Mouse (Mus musculus): ENCODE measurements around the gene Nmu. TPM values are rescaled to one million over a fixed set of nuclear protein-coding genes. Genes with fewer than 3 reads are reported as not detected.

Gene Nmu
- polyA plus RNA-seq (2014; fragmentation: Nextera tagmentation; extraction: Ambion mirVana) = 0.49 TPM in 1 of 2 replicates, not detected in the other

DNA sequence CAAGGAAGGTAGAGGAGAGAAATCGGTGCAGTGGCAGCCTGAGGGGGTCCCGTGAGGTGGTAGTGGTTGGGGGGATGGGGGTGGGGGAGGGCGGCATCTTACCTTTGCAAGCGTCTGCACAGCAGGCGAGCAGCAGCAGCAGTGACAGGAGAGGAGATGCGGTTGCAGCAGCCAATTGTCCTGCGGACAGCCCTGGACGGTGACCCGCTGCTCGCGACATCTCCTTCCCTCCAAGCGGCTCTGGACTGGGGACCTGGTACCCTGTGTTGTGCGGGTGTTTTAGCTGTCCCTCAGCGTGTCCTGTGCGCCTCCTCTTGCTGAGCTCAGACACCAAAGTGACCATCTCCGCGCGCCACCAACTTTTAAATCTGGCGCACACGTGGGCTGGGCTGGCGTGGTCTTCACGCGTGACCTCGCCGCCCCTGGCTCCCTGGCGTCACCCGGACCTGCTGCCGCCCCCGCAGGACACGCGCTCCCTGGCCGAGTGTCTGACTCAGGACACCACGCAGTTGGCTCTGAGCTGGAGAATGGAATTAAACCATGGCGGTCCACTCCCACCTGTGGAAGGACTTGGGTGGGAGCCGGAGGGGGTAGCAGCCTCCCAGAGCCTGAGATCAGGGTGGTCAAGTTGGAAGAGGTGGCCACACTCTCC is at the start of gene Nmu:
Gene Nmu (minus strand): TSS at position 336 of the 652 bp plus-strand sequence.
- DNase-seq (ENCODE audit: low spot score) (peak; percentile 33), ATAC-seq (ENCODE audit: insufficient number of reproducible peaks, low FRiP score, low TSS enrichment, low read depth) (no peak)
- peaks cover 8% of the 10 kb centered on the region for H3K27me3 ChIP-seq (ENCODE audit: control insufficient read depth, insufficient read depth, low read length)
- peak within 1 kb of the TSS; percentile 30 for H3K4me3 ChIP-seq (ENCODE audit: low read depth, low read length)
- no peak within 1 kb of the TSS for H3K27ac ChIP-seq (replicated peaks; ENCODE audit: low read depth, low read length)
- H3K9ac ChIP-seq (ENCODE audit: low read length) = peak within 1 kb of the TSS; percentile 40; the same call in 1 of the 2 replicates
- 5% methylated on average over 35 of the region's 35 CpGs for WGBS
- no peaks in the 10 kb centered on the region; the same call in 1 of the 2 replicates for H3K4me1 ChIP-seq (ENCODE audit: control insufficient read depth, insufficient read depth, low read length)
- H3K36me3 ChIP-seq (ENCODE audit: control insufficient read depth, insufficient read depth, low read length) = no peaks in the 10 kb centered on the region
- H3K4me2 ChIP-seq (ENCODE audit: low read depth, severe bottlenecking) = peak within 1 kb of the TSS; percentile 83
- no peaks in the 10 kb centered on the region for H3K9me3 ChIP-seq (ENCODE audit: control insufficient read depth, low read length)

DNA sequence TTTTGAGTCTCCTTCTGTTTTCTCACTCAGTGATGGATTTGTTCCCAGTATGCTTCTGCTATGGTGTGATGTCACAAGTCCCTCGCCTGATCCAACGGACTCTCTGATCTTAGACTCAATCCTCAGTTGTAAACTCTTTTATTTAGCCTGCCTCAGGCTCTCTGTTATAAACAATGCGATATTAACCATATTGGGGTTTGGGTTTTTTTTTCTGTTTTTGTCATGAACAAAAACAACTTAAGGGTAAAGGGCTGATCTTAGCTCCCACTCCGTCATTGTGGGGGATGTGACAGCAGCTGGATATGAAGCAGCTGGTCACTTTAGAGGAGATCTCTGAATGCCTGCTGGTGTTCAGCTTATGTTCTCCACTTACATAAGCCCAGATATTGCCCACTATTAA is 48.1 kb upstream of the Nmu start:
- no peak for ATAC-seq (ENCODE audit: insufficient number of reproducible peaks, low FRiP score, low TSS enrichment, low read depth)

DNA sequence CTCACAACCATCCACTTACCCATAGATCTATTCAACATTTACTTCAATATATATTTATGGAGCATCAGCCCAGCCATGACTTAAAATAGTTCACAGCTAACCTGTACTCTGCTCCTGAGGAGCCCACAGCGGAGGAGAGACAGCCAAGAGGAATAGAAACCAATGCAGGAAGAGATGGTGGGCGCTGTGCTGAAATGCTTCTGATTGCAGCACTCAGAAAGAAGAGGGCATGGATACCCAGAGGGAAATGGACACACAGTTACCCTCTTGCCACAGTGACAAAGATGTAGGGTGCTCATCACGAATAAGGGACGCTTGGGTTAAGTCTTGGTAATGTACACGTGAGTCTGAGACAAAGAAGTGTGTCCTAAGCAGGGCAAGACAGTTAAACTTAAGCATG is 30.8 kb upstream of the Nmu start:
- Histone ChIP-seq H3K9ac (ENCODE audit: low read length) (no peak overlapping the region), H3K27ac (replicated peaks; ENCODE audit: low read depth, low read length) (no peak overlapping the region)
- WGBS = 96% methylated on average over 5 of the region's 5 CpGs

More for the DNA sequence above, 48.1 kb upstream of the Nmu start:
- Histone ChIP-seq H3K9me3 (ENCODE audit: control insufficient read depth, low read length) (no peaks in the 10 kb centered on the region), H3K4me3 (ENCODE audit: low read depth, low read length) (no peak overlapping the region), H3K4me1 (ENCODE audit: control insufficient read depth, insufficient read depth, low read length) (no peaks in the 10 kb centered on the region), H3K27ac (replicated peaks; ENCODE audit: low read depth, low read length) (no peak overlapping the region), H3K36me3 (ENCODE audit: control insufficient read depth, insufficient read depth, low read length) (no peaks in the 10 kb centered on the region), H3K4me2 (ENCODE audit: low read depth, severe bottlenecking) (no peak overlapping the region), H3K27me3 (ENCODE audit: control insufficient read depth, insufficient read depth, low read length) (no peaks in the 10 kb centered on the region), H3K9ac (ENCODE audit: low read length) (no peak overlapping the region)
- 88% methylated on average over 4 of the region's 4 CpGs for WGBS
- no peak for DNase-seq (ENCODE audit: low spot score)

GRCm38 (mm10) chr5:76389041-76389795 is 25.6 kb upstream of the Nmu start:
- no peak overlapping the region for H3K4me3 ChIP-seq (ENCODE audit: low read depth, low read length)

More for the DNA sequence above, 30.8 kb upstream of the Nmu start:
- DNase-seq (ENCODE audit: low spot score) (no peak), ATAC-seq (ENCODE audit: insufficient number of reproducible peaks, low FRiP score, low TSS enrichment, low read depth) (no peak)
- H3K27me3 ChIP-seq (ENCODE audit: control insufficient read depth, insufficient read depth, low read length) = no peaks in the 10 kb centered on the region
- no peaks in the 10 kb centered on the region for H3K4me1 ChIP-seq (ENCODE audit: control insufficient read depth, insufficient read depth, low read length)
- H3K9me3 ChIP-seq (ENCODE audit: control insufficient read depth, low read length) = no peaks in the 10 kb centered on the region
- H3K4me2 ChIP-seq (ENCODE audit: low read depth, severe bottlenecking) = no peak overlapping the region
- H3K4me3 ChIP-seq (ENCODE audit: low read depth, low read length) = no peak overlapping the region
- no peaks in the 10 kb centered on the region for H3K36me3 ChIP-seq (ENCODE audit: control insufficient read depth, insufficient read depth, low read length)

DNA sequence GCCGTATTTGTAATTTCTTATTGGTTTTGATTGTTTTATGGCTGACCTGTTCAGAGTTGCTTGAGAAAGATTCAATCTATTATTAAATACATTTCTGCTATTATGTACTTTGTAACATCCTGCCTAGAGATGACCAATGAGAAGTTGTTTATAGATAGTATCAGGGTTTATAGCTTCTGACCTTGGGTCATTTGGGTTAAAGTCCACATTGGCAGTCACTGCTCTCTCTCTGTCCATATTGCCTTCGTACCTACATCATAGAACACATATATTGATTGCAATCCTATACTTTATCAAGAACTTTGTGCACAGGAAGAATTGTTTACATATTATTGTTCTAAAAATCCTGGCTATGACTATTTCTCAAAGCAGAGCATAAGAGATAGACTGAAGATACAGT is 24.9 kb upstream of the Nmu start:
- Histone ChIP-seq H3K9me3 (ENCODE audit: control insufficient read depth, low read length) (no peaks in the 10 kb centered on the region), H3K4me3 (ENCODE audit: low read depth, low read length) (no peak overlapping the region), H3K9ac (ENCODE audit: low read length) (no peak overlapping the region), H3K4me2 (ENCODE audit: low read depth, severe bottlenecking) (no peak overlapping the region), H3K4me1 (ENCODE audit: control insufficient read depth, insufficient read depth, low read length) (no peaks in the 10 kb centered on the region), H3K27me3 (ENCODE audit: control insufficient read depth, insufficient read depth, low read length) (no peaks in the 10 kb centered on the region), H3K36me3 (ENCODE audit: control insufficient read depth, insufficient read depth, low read length) (no peaks in the 10 kb centered on the region), H3K27ac (replicated peaks; ENCODE audit: low read depth, low read length) (no peak overlapping the region)
- ATAC-seq (ENCODE audit: insufficient number of reproducible peaks, low FRiP score, low TSS enrichment, low read depth) (no peak), DNase-seq (ENCODE audit: low spot score) (no peak)
- WGBS = 92% methylated on average over 2 of the region's 2 CpGs

More at GRCm38 (mm10) chr5:76389041-76389795, 25.6 kb upstream of the Nmu start:
- no peak for DNase-seq (ENCODE audit: low spot score)
- no peak for ATAC-seq (ENCODE audit: insufficient number of reproducible peaks, low FRiP score, low TSS enrichment, low read depth)
- 87% methylated on average over 10 of the region's 10 CpGs for WGBS
- Histone ChIP-seq H3K4me2 (ENCODE audit: low read depth, severe bottlenecking) (no peak overlapping the region), H3K27ac (replicated peaks; ENCODE audit: low read depth, low read length) (no peak overlapping the region), H3K9me3 (ENCODE audit: control insufficient read depth, low read length) (no peaks in the 10 kb centered on the region), H3K36me3 (ENCODE audit: control insufficient read depth, insufficient read depth, low read length) (no peaks in the 10 kb centered on the region), H3K4me1 (ENCODE audit: control insufficient read depth, insufficient read depth, low read length) (no peaks in the 10 kb centered on the region), H3K9ac (ENCODE audit: low read length) (no peak overlapping the region), H3K27me3 (ENCODE audit: control insufficient read depth, insufficient read depth, low read length) (no peaks in the 10 kb centered on the region)

DNA sequence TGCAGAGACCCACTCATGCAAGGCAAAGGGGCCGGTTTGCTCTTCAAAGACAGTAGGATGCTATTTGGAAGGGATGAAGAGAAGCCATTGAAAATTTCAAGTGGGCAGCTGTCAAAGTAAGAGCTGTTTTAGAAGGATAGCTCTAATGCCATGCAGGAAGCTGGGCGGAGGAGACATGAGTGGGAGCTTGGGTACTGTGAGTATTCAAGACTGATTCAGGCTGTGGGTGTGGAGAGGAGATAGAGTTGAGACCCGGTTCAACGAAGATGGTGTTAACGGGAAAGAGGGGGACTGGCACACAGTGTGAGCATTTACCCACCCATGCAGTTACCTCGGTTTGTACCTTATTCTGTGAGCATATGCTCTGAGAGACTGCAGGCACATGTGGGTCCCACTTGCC is 20.1 kb upstream of the Nmu start:
- no peak overlapping the region for H3K4me3 ChIP-seq (ENCODE audit: low read depth, low read length)
- no peaks in the 10 kb centered on the region for H3K27me3 ChIP-seq (ENCODE audit: control insufficient read depth, insufficient read depth, low read length)
- no peaks in the 10 kb centered on the region for H3K36me3 ChIP-seq (ENCODE audit: control insufficient read depth, insufficient read depth, low read length)
- no peaks in the 10 kb centered on the region for H3K9me3 ChIP-seq (ENCODE audit: control insufficient read depth, low read length)
- ATAC-seq (ENCODE audit: insufficient number of reproducible peaks, low FRiP score, low TSS enrichment, low read depth) (no peak), DNase-seq (ENCODE audit: low spot score) (no peak)
- 88% methylated on average over 6 of the region's 6 CpGs for WGBS
- no peak overlapping the region for H3K4me2 ChIP-seq (ENCODE audit: low read depth, severe bottlenecking)
- no peaks in the 10 kb centered on the region for H3K4me1 ChIP-seq (ENCODE audit: control insufficient read depth, insufficient read depth, low read length)
- H3K27ac ChIP-seq (replicated peaks; ENCODE audit: low read depth, low read length) = no peak overlapping the region
- no peak overlapping the region for H3K9ac ChIP-seq (ENCODE audit: low read length)

GRCm38 (mm10) chr5:76381836-76382235 is 18.2 kb upstream of the Nmu start:
- Histone ChIP-seq H3K36me3 (ENCODE audit: control insufficient read depth, insufficient read depth, low read length) (no peaks in the 10 kb centered on the region), H3K27ac (replicated peaks; ENCODE audit: low read depth, low read length) (no peak overlapping the region), H3K4me3 (ENCODE audit: low read depth, low read length) (no peak overlapping the region), H3K4me2 (ENCODE audit: low read depth, severe bottlenecking) (no peak overlapping the region), H3K4me1 (ENCODE audit: control insufficient read depth, insufficient read depth, low read length) (no peaks in the 10 kb centered on the region), H3K9ac (ENCODE audit: low read length) (no peak overlapping the region), H3K27me3 (ENCODE audit: control insufficient read depth, insufficient read depth, low read length) (no peaks in the 10 kb centered on the region), H3K9me3 (ENCODE audit: control insufficient read depth, low read length) (no peaks in the 10 kb centered on the region)
- ATAC-seq (ENCODE audit: insufficient number of reproducible peaks, low FRiP score, low TSS enrichment, low read depth) (no peak), DNase-seq (ENCODE audit: low spot score) (no peak)
- 93% methylated on average over 5 of the region's 5 CpGs for WGBS

- WGBS = 48% methylated on average over 3 of the region's 3 CpGs
- ATAC-seq (ENCODE audit: insufficient number of reproducible peaks, low FRiP score, low TSS enrichment, low read depth) = no peak
These were observed 15.6 kb upstream of the Nmu start for GRCm38 (mm10) chr5:76379216-76379615.

More at GRCm38 (mm10) chr5:76379216-76379615, 15.6 kb upstream of the Nmu start:
- no peak overlapping the region for H3K9ac ChIP-seq (ENCODE audit: low read length)
- H3K4me3 ChIP-seq (ENCODE audit: low read depth, low read length) = no peak overlapping the region
- no peak overlapping the region for H3K27ac ChIP-seq (replicated peaks; ENCODE audit: low read depth, low read length)
- H3K27me3 ChIP-seq (ENCODE audit: control insufficient read depth, insufficient read depth, low read length) = no peaks in the 10 kb centered on the region
- no peaks in the 10 kb centered on the region for H3K36me3 ChIP-seq (ENCODE audit: control insufficient read depth, insufficient read depth, low read length)
- DNase-seq (ENCODE audit: low spot score) = no peak
- no peaks in the 10 kb centered on the region for H3K9me3 ChIP-seq (ENCODE audit: control insufficient read depth, low read length)
- H3K4me2 ChIP-seq (ENCODE audit: low read depth, severe bottlenecking) = no peak overlapping the region
- no peaks in the 10 kb centered on the region for H3K4me1 ChIP-seq (ENCODE audit: control insufficient read depth, insufficient read depth, low read length)

All from limb, embryonic 11.5 days (tissue).